Mouse (Mus musculus) liver, postnatal 0 days (tissue): ENCODE data around the gene Cdca5.

ENCODE experiments used
- CTCF ChIP-seq: sonication (generic); IDR thresholded peaks from 2 replicates; pipeline ENCODE4 v1.5.1; 2016; ENCODE audit warnings: antibody characterized with exemption, low read depth
- EP300 ChIP-seq: IDR thresholded peaks from 2 replicates; pipeline ENCODE4 v1.6.1; 2016; ENCODE audit warnings: antibody characterized with exemption, low read depth, mild to moderate bottlenecking

- TF ChIP-seq CTCF (no peak), EP300 (no peak)
Measured at GRCm38 (mm10) chr19:6136397-6136796, 51.6 kb downstream of the Cdca5 start.
